Mouse (Mus musculus): ENCODE data around the gene Spin2e. TPM values are rescaled to one million over a fixed set of nuclear protein-coding genes. Genes with fewer than 3 reads are reported as not detected.
"Not testable (repeated sequence)": the region's sequence is repeated elsewhere in the genome, so short reads cannot be mapped to it uniquely, and the experiment has no call there.

The Spin2e gene
- not detected in 2 replicates for polyA plus RNA-seq (2011; ENCODE audit: insufficient read length, low read depth, missing spikeins)

GRCm38 (mm10) chrX:31618820-31619219 is at the start of gene Spin2e:
Spin2e (minus strand) TSS chrX:31618920.
- H3K4me3 ChIP-seq (ENCODE audit: insufficient read depth, low read length); H3K4me1 ChIP-seq (ENCODE audit: control insufficient read depth, insufficient read depth, low read length); H3K27ac ChIP-seq (ENCODE audit: insufficient read depth, low read length): not testable (repeated sequence)

- not testable (repeated sequence) for H3K4me3 ChIP-seq (ENCODE audit: insufficient read depth, low read length); H3K27ac ChIP-seq (ENCODE audit: insufficient read depth, low read length); H3K4me1 ChIP-seq (ENCODE audit: control insufficient read depth, insufficient read depth, low read length)
Measured at GRCm38 (mm10) chrX:31574183-31574582, 44.5 kb downstream of the Spin2e start, which contains the start of gene Gm21883. Gm21883 (minus strand) TSS chrX:31574283.

Other genes with a start within 250 kb of the Spin2e start
- gene Btbd35f19, start 235.0 kb downstream of the Spin2e start, polyA plus RNA-seq (2011; ENCODE audit: insufficient read length, low read depth, missing spikeins), result not detected in 2 replicates
- gene Gm21883, start 44.6 kb downstream of the Spin2e start, polyA plus RNA-seq (2011; ENCODE audit: insufficient read length, low read depth, missing spikeins), result not detected in 2 replicates
- not detected in 2 replicates for gene Btbd35f25, start 98.2 kb upstream of the Spin2e start, polyA plus RNA-seq (2011; ENCODE audit: insufficient read length, low read depth, missing spikeins)